Mouse (Mus musculus): ENCODE results near the gene Hps4.

Hps4 gene

GRCm38 (mm10) chr5:112367929-112368328 lies 25.0 kb downstream of the Hps4 start:
- no peak for DNase-seq

DNA sequence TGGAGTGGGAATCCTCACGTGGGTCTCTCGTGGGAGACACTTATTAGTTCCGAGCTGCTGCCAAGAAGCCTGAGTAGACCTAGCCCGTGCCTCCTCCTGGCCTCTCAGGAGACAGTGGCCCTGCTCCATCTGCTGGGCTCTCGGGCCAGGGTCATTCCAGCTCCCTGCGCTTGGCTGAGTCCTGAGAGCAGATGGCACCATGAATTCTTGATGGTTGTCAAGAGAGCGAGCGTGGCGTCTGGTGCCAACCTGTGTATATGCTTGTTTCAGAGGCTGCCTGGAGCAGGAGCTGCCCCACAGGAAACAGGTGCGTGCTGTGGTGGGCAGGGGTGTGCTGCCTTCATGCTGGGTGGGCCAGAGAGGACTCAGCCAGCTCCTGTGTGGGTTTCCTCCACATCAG lies 25.8 kb downstream of the Hps4 start:
- DNase-seq: no peak

GRCm38 (mm10) chr5:112369326-112369725 lies 26.4 kb downstream of the Hps4 start:
- no peak for DNase-seq

DNA sequence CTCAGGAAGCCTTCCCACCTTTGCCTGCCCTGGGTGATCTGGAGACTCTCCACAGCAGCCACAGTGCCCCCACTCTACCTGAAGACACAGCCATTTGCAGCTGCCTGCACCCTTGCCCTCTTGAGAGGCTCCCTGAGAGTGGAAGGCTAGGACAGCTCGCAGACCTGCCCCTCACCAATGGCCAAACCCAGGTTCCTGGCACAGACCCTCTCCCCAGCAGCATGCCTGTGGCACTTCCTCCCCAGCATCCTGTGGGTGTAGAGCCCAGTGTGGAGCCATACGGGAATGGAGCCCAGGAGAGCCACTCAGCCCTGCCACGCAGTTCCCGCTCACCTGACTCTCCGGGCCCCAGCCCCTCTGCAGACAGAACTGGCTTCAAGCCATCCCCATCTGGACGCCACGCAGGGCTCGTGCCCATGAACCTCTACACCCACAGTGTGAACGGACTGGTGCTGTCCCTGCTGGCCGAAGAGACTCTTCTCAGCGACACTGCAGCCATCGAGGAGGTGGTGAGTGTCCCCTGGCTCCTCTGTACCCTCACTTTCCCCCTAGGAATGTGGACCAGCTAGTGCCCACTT lies 27.4 kb downstream of the Hps4 start:
- no peak for DNase-seq

DNA sequence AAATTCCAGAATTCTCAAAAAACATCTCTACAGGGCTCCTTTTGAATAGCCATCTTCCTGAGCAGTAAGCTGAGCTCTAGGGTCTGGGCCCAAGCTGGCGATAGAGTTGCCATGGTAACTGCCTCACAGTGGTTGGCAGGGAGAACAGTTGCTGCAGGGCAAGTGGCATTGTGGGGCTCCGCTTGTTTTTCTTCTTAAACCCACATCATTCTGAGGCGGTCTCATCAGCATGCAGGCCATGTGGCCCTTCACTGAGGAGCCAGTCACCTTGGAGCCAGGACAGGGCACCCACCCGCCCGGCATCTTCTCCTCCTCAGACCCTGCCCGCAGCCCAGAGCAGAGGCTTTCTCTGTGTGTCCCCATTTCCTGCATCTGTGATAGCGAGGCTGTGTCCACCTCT lies 29.1 kb downstream of the Hps4 start:
- peak; percentile 48 for DNase-seq

- no peak for DNase-seq
Measured at GRCm38 (mm10) chr5:112376111-112376510, 33.2 kb downstream of the Hps4 start.

DNA sequence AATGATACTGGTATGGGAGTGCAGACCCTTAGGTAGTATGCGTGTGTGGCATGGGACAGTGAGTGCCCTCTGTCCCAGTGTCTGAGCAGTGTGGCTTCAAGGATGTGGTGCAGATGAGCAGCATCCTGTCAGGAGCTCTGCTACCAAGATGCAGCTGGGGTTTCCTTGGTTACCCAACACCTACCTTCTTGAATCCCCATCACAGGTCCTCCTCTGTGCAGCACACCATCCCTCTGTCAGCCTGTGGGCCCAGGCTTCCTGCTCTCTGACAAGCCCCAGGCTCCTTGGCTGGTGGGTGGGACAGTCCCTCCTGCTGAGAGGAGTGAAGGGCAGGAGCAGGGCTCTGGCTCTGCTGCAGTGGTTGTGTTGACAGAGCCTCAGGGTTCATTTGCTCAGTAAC lies 34.5 kb downstream of the Hps4 start:
- no peak for DNase-seq

DNA sequence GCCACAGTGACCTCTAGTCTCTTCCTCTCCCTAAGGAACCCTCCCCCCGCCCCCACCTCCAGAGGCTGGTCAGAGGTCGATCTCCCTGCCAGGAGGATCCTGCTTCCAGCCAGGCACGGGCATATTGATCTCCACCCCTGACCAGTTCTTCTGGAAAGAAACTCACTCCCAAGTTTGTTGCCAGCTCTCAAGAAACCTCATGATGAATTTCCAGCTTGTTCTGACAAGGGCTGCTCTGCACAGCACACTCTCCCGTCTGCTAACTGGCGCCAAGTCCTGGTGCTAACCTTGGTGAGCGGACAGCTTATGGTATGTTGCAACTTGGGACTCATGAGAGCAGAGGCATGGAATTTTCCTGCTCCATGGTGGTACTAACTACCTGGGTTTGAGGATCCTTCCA lies 35.8 kb downstream of the Hps4 start:
- no peak for DNase-seq

- DNase-seq: no peak
Measured at GRCm38 (mm10) chr5:112381154-112381553, 38.3 kb downstream of the Hps4 start.

DNA sequence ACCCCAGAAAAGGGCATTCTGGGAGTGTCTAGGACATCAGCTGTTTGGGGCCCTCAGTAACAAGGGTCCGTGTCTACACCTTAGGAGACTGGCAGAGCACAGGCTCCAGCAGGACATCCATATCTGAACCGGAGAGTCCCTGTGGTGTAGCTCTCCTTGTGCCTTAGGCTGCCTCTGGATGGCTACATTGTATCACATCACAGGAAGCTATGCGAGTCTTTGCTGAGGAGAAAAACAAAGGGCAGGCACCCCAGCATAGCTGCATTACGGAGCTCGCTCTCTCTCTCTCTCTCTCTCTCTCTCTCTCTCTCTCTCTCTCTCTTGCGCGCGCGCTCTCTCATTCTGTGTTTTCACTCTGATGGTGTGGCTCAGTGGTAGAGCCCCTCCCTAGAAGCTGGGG lies 39.2 kb downstream of the Hps4 start:
- no peak for DNase-seq

- no peak for DNase-seq
Measured at GRCm38 (mm10) chr5:112382641-112383330, 39.9 kb downstream of the Hps4 start.

DNA sequence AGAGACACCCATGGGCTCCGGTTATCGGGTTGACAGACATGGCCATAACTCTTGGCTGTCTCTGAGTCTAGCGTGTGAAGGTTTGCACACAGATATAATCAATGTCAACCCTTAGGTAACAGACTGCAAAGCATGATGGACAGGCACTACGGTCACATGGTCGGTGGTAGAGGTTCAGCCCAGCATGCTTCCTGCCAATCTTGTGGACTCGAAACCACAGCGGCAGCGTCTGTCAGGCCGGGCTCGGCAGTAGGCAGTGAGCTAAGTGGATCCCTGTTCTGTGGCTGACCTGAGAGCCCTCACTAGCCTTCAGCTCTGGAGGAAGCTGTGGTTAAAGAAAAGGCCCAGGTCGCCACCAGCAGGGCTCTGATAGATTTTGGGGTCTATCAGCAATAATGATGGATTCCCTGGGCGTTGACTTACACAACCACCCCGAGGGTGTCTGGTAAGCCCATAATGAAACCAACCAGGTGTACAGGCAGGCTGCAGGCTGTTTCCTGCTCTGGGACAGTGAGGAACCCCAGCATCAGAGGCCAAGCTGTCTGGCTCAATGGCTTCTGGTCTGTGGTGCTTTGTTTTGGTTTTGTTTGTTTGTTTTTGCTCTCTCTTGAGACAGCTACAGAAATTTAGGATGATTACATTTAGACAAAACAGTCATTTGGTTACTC lies 42.1 kb downstream of the Hps4 start:
- no peak for DNase-seq

- DNase-seq: no peak
Measured at GRCm38 (mm10) chr5:112385973-112386372, 43.1 kb downstream of the Hps4 start.

GRCm38 (mm10) chr5:112389352-112389751 lies 46.5 kb downstream of the Hps4 start:
- DNase-seq: no peak

- DNase-seq: peak; percentile 5
Measured at GRCm38 (mm10) chr5:112391002-112391401, 48.1 kb downstream of the Hps4 start.

DNA sequence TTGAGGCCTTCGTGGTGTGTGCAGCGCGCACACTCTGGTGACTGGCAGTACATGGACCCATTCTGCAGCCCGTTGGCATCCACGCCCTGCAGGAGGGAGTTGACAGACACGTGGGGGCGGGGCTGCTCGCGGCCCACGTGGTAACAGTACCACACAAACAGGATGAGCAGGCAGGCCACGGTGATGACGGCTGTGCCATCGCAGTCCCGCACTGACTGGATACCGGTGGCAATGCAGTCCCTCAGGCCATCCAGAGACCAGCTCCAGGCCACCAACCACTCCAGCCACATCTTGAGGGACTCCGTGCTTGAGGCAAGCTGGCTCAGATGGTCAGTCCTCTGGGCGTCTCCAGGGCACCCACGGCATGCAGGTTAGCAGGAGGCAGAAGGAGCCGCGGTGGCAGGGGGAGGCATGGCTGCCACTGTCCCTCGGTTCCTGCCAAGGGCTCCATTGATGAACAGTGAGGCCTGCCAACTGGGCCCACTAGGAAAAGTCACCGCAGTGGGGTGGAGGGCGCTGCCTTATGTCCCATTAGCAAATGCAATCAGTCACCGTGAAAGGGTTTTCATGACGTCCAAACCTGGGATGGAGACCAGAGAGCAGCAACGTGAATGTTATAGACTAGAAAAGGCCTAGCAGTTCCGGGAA lies 48.9 kb downstream of the Hps4 start:
- DNase-seq: peak; percentile 20

DNA sequence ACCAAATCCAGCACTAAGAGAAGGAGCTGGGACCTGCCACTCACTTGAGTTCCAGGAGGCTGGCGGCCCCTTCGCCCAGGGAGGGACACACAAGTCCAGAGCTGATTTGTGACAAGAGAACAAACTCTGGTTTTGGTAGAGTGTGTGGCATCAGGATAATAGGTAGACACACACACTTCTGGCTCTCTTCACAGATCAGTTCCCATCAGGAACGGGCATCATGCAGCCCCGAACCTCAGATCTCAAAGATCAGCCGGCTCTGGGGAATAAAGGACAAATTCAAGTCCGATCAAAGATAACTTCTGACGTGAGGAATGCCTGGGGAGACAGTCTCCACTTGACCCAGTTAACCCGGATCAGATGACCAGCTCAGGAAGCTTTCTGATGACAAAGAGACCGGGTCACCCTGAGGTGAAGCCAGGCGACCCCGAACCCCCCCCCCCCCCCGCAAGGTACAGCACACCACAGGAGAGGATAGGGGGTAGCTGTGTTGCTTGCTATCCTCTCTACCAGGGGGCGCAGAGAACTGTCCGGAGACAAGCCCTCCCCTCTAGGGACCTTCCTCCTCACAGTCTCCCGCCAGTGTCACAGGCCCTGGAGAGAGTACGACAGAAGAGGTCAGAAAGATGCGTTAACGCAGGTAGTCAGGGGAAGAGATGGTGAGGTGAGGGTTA lies 51.0 kb downstream of the Hps4 start:
- peak; percentile 18 for DNase-seq

DNA sequence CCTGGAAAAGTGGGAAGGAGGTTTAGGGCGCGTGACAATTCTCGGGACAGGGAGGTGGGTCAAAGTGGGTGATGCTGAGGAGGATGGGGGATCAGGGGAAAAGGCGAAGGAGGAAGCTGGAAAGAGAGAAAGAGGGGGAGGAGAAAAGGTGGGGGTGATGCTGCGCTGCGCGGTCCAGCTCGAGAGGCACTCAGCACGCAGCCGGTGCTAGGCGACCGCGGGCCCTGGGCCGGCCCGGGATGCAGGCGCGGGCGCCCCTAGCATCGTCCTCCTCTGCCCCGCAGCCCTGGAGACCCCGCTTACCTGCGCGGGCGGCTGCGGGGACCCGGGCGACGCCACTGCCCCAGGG lies 51.5 kb downstream of the Hps4 start:
- peak; percentile 23 for DNase-seq

GRCm38 (mm10) chr5:112394779-112395443 lies 52.0 kb downstream of the Hps4 start, which contains the start of gene Asphd2:
TSS of gene Asphd2 (minus strand) at chr5:112394866.
- peak; percentile 80 for DNase-seq

GRCm38 (mm10) chr5:112396066-112396465 lies 53.2 kb downstream of the Hps4 start:
- DNase-seq: peak; percentile 25

- DNase-seq: no peak
Measured at GRCm38 (mm10) chr5:112399284-112399683, 56.4 kb downstream of the Hps4 start.

- DNase-seq: no peak
Measured at GRCm38 (mm10) chr5:112402437-112402836, 59.6 kb downstream of the Hps4 start.

GRCm38 (mm10) chr5:112406017-112406416 lies 63.1 kb downstream of the Hps4 start:
- no peak for DNase-seq
